8 mouse cellular contexts compared by ENCODE assay signal in the genomic region with DNA sequence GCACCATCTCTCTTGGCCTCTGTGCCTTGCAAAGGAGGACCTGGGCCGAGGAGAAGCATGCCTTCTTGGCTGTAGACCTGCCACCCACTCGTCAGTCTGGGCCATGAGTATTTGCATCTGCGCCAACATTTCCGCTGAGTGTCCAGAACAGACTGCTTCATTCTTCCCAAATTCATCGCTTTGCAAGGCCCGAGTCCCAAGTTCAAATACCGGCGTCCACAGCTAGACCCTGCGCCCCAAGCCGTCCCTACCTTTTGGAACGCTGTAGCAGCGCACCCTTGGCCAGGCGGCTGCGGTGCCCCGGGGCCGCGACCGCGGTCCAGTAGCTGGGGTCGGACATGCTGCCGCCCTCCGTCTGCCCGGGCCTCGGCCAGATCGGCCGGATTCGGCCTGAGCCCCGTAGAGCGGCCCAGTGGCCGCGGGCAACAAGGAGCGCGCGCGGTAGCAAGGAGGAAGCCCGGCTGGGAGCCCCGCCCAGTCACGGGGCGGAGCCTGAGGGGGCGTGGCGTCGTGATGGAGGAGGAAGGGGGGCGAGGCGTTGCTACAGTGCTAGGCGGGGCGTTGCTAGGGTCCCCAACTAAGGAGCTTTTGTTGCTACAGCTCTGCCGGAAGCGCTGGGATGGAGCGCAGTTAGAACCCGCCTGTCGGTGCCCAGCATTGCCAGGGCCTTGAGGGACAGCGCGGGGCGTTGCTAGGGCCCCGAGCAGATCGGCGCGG. TPM values are rescaled to one million over a fixed set of nuclear protein-coding genes. Genes with fewer than 3 reads are reported as not detected.
DNase-seq lines count a peak whose midpoint lies in the region; ATAC-seq and TF ChIP-seq lines count a peak whose summit lies in the region.

No protein-coding gene starts in this region.

- intact Hi-C loops in left cerebral cortex, postnatal 10 days (cut with DNase I): no loop called here

- H3K27ac ChIP-seq in cortical plate, adult 2 months (ENCODE audit: insufficient read depth, low read length): peak overlapping the region; percentile 58

- peak; percentile 74 for ATAC-seq in activated CD4-positive, CD25-positive, alpha-beta regulatory T cell, adult 4 months
- ATAC-seq in inflammation-experienced regulatory T-cells, adult 6 months: peak; percentile 78
- peak; percentile 68 for ATAC-seq in megakaryocyte-erythroid progenitor cell, adult 5-6 weeks (replicated peaks; ENCODE audit: low FRiP score, low TSS enrichment, poor library complexity, severe bottlenecking)

- peaks cover 5% of the 10 kb centered on the region; the same call in 1 of the 2 replicates for H3K4me1 ChIP-seq in cortical plate, adult 2 months (ENCODE audit: control insufficient read depth, insufficient read depth, low read length)

- TF ChIP-seq CTCF in cortical plate, adult 2 months (IDR thresholded peaks at IDR 0.05; ENCODE audit: extremely low read depth, insufficient read depth, low read length): no peak

- DNase-seq in gastrocnemius, postnatal 10 days: peak; percentile 98
- DNase-seq in left cerebral cortex, postnatal 10 days (ENCODE audit: extremely low spot score in 1 of 2, low spot score in 2 of 2): peak; percentile 95 to 98
- peak; percentile 98 for DNase-seq in right cerebral cortex, postnatal 25 days
- DNase-seq in urinary bladder, postnatal 4 days (ENCODE audit: low spot score in 2 of 2): peak; percentile 95 to 99

- peak overlapping the region; percentile 39 for H3K4me3 ChIP-seq in cortical plate, adult 2 months (ENCODE audit: insufficient read depth, low read length)

- peak; percentile 53 for TF ChIP-seq POLR2A in cortical plate, adult 2 months (IDR thresholded peaks at IDR 0.05; ENCODE audit: extremely low read depth, insufficient read depth, low read length)

RNA-seq across cellular contexts. Expression of gene Mast3, which starts 12.7 kb away (rescaled TPM):
- polyA plus RNA-seq in activated CD4-positive, CD25-positive, alpha-beta regulatory T cell, adult 4 months (2017; shearing (Covaris generic)): 10 to 100 TPM; 19.0 to 19.4 TPM
- 265 and 282 TPM in 2 replicates for polyA plus RNA-seq in cortical plate, adult 2 months (2012; rRNA removed)
- 1 to 10 TPM; 7.2 to 8.9 TPM for total RNA-seq in gastrocnemius, postnatal 10 days (2021)
- 10 to 100 TPM; 14.8 to 20.5 (median 18.4) TPM for polyA plus RNA-seq in inflammation-experienced regulatory T-cells, adult 6 months (2017; shearing (Covaris generic))
- total RNA-seq in left cerebral cortex, postnatal 10 days (2021): 100 to 1,000 TPM; 115 to 117 TPM
- total RNA-seq in megakaryocyte-erythroid progenitor cell, adult 5-6 weeks (2014; fragmentation: Nextera tagmentation): 44.0 and 54.3 TPM in 2 replicates
- total RNA-seq in megakaryocyte-erythroid progenitor cell, adult 5-6 weeks (2017): 6.2 and 7.3 TPM in 2 replicates

RNA-seq across cellular contexts. Expression of gene Pik3r2, which starts 15.6 kb away (rescaled TPM):
- 1 to 10 TPM; 3.9 to 5.1 TPM for polyA plus RNA-seq in activated CD4-positive, CD25-positive, alpha-beta regulatory T cell, adult 4 months (2017; shearing (Covaris generic))
- 177 and 193 TPM in 2 replicates for polyA plus RNA-seq in cortical plate, adult 2 months (2012; rRNA removed)
- 10 to 100 TPM; 39.4 to 47.2 TPM for total RNA-seq in gastrocnemius, postnatal 10 days (2021)
- 1 to 10 TPM; 2.6 to 5.4 (median 5.4) TPM for polyA plus RNA-seq in inflammation-experienced regulatory T-cells, adult 6 months (2017; shearing (Covaris generic))
- total RNA-seq in left cerebral cortex, postnatal 10 days (2021): 100 to 1,000 TPM; 173 TPM
- total RNA-seq in megakaryocyte-erythroid progenitor cell, adult 5-6 weeks (2014; fragmentation: Nextera tagmentation): 30.7 and 51.4 TPM in 2 replicates
- 29.2 and 33.9 TPM in 2 replicates for total RNA-seq in megakaryocyte-erythroid progenitor cell, adult 5-6 weeks (2017)

RNA-seq across cellular contexts. Expression of gene Il12rb1, which starts 16.1 kb away (rescaled TPM):
- 10 to 100 TPM; 16.5 to 29.5 TPM for polyA plus RNA-seq in activated CD4-positive, CD25-positive, alpha-beta regulatory T cell, adult 4 months (2017; shearing (Covaris generic))
- polyA plus RNA-seq in cortical plate, adult 2 months (2012; rRNA removed): 1.1 TPM in 2 replicates
- total RNA-seq in gastrocnemius, postnatal 10 days (2021): under 1 TPM; 0.16 to 0.23 TPM
- polyA plus RNA-seq in inflammation-experienced regulatory T-cells, adult 6 months (2017; shearing (Covaris generic)): 10 to 100 TPM; 13.8 to 38.5 (median 18.3) TPM
- total RNA-seq in left cerebral cortex, postnatal 10 days (2021): under 1 TPM; 0.13 to 0.28 TPM
- 0.31 and 0.79 TPM in 2 replicates for total RNA-seq in megakaryocyte-erythroid progenitor cell, adult 5-6 weeks (2014; fragmentation: Nextera tagmentation)
- total RNA-seq in megakaryocyte-erythroid progenitor cell, adult 5-6 weeks (2017): 1.6 and 2.0 TPM in 2 replicates

RNA-seq across cellular contexts. Expression of gene Mpv17l2, which starts 31.4 kb away (rescaled TPM):
- 10 to 100 TPM; 35.6 to 41.7 TPM for polyA plus RNA-seq in activated CD4-positive, CD25-positive, alpha-beta regulatory T cell, adult 4 months (2017; shearing (Covaris generic))
- polyA plus RNA-seq in cortical plate, adult 2 months (2012; rRNA removed): 51.6 and 59.2 TPM in 2 replicates
- total RNA-seq in gastrocnemius, postnatal 10 days (2021): 10 to 100 TPM; 30.1 to 31.4 TPM
- polyA plus RNA-seq in inflammation-experienced regulatory T-cells, adult 6 months (2017; shearing (Covaris generic)): 10 to 100 TPM; 35.5 to 46.1 (median 42.5) TPM
- total RNA-seq in left cerebral cortex, postnatal 10 days (2021): 10 to 100 TPM; 35.8 to 37.1 TPM
- 58.3 and 111 TPM in 2 replicates for total RNA-seq in megakaryocyte-erythroid progenitor cell, adult 5-6 weeks (2014; fragmentation: Nextera tagmentation)
- 4.3 and 17.6 TPM in 2 replicates for total RNA-seq in megakaryocyte-erythroid progenitor cell, adult 5-6 weeks (2017)

RNA-seq across cellular contexts. Expression of gene Rab3a, which starts 37.7 kb away (rescaled TPM):
- 1 to 10 TPM; 3.8 to 5.4 TPM for polyA plus RNA-seq in activated CD4-positive, CD25-positive, alpha-beta regulatory T cell, adult 4 months (2017; shearing (Covaris generic))
- polyA plus RNA-seq in cortical plate, adult 2 months (2012; rRNA removed): 1,139 and 1,160 TPM in 2 replicates
- 10 to 100 TPM; 44.6 to 50.4 TPM for total RNA-seq in gastrocnemius, postnatal 10 days (2021)
- 1 to 10 TPM; 4.6 to 8.6 (median 7.9) TPM for polyA plus RNA-seq in inflammation-experienced regulatory T-cells, adult 6 months (2017; shearing (Covaris generic))
- total RNA-seq in left cerebral cortex, postnatal 10 days (2021): 100 to 1,000 TPM; 756 to 791 TPM
- 1.8 and 7.0 TPM in 2 replicates for total RNA-seq in megakaryocyte-erythroid progenitor cell, adult 5-6 weeks (2014; fragmentation: Nextera tagmentation)
- total RNA-seq in megakaryocyte-erythroid progenitor cell, adult 5-6 weeks (2017): 1.2 and 2.8 TPM in 2 replicates

Comparison
In these comparisons a context has a peak if more than half of its experiments do, and no peak if none do; other contexts are left out.
1. Peak in every context shown above with its lines: DNase-seq, ATAC-seq, H3K4me3 ChIP-seq and H3K27ac ChIP-seq.